Mouse (Mus musculus): ENCODE measurements around the gene Satb2.

GRCm38 (mm10) chr1:56964493-56964892 is 14.0 kb downstream of the Satb2 start:
- TF ChIP-seq GATA1 (IDR thresholded peaks at IDR 0.05; ENCODE audit: low read length) (no peak), TAL1 (IDR thresholded peaks at IDR 0.05; ENCODE audit: low read length) (no peak)

Measured in erythroblast, embryonic 14.5 days (primary cell).